Mouse (Mus musculus) forebrain, embryonic 11.5 days (tissue): Measurements from ENCODE around the gene Klk9. TPM values are rescaled to one million over a fixed set of nuclear protein-coding genes. Genes with fewer than 3 reads are reported as not detected.

Source experiments
- ATAC-seq: fragments of 200-750 bp; cut with Nextera tagmentation; replicated peaks from 2 replicates; pipeline ENCODE4 v1.8.0; 2017; ENCODE audit warnings: moderate TSS enrichment; ENCODE audit not compliant: low FRiP score
- DNase-seq: peaks from one replicate; pipeline ENCODE4 v3.0.0-alpha.2; 2017; ENCODE audit warnings: low spot score
- H3K27ac ChIP-seq: fragments of 300-500 bp; sonication (generic); 2 replicates; pipeline ENCODE4 v1.5.1; 2014; ENCODE audit warnings: low read depth, low read length
- H3K27me3 ChIP-seq: fragments of 300-500 bp; sonication (generic); 2 replicates; pipeline ENCODE4 v1.6.1; 2014; ENCODE audit warnings: mild to moderate bottlenecking, low read length, mixed read lengths; ENCODE audit not compliant: control insufficient read depth, insufficient read depth
- H3K36me3 ChIP-seq: fragments of 300-500 bp; sonication (generic); 2 replicates; pipeline ENCODE4 v1.6.1; 2014; ENCODE audit warnings: mild to moderate bottlenecking, low read length, moderate library complexity, mixed read lengths; ENCODE audit not compliant: control insufficient read depth, insufficient read depth
- H3K4me1 ChIP-seq: fragments of 300-500 bp; sonication (generic); replicated peaks from 2 replicates; pipeline ENCODE4 v1.6.1; 2014; ENCODE audit warnings: low read length, mixed read lengths; ENCODE audit not compliant: control insufficient read depth, insufficient read depth
- H3K4me2 ChIP-seq: fragments of 300-500 bp; sonication (generic); 2 replicates; pipeline ENCODE4 v1.6.1; 2014; ENCODE audit warnings: low read depth, mild to moderate bottlenecking, low read length, moderate library complexity, mixed read lengths; ENCODE audit not compliant: severe bottlenecking
- H3K4me3 ChIP-seq: fragments of 300-500 bp; sonication (generic); 2 replicates; pipeline ENCODE4 v1.5.1; 2014; ENCODE audit warnings: low read depth, low read length
- H3K9ac ChIP-seq: fragments of 300-500 bp; sonication (generic); 2 replicates; pipeline ENCODE4 v1.6.1; 2014; ENCODE audit warnings: low read length
- H3K9me3 ChIP-seq: fragments of 300-500 bp; sonication (generic); 2 replicates; pipeline ENCODE4 v1.6.1; 2016; ENCODE audit warnings: low read length, mixed read lengths; ENCODE audit not compliant: control insufficient read depth
- WGBS: fragments of 180-500 bp; shearing (Covaris S2); extraction: QIAGEN DNeasy Blood & Tissue Kit; methylation state at CpG from one replicate; pipeline ENCODE4 v1.1.7; 2014; 5-methylcytosine and 5-hydroxymethylcytosine counted together
- polyA plus RNA-seq: library from polyadenylated mRNA; unstranded; fragments of >200 nt; fragmentation: Nextera tagmentation; extraction: Ambion mirVana; gene quantifications from 2 replicates; pipeline ENCODE4 v1.2.1, GENCODE M21; 2014

Gene Klk9
- polyA plus RNA-seq, 1 experiment from 2014 or later = not detected

- Histone ChIP-seq H3K36me3 (no peaks in the 10 kb centered on the region), H3K4me1 (no peaks in the 10 kb centered on the region), H3K4me3 (no peak within 1 kb of the TSS), H3K9ac (no peak within 1 kb of the TSS), H3K27ac (no peak within 1 kb of the TSS), H3K9me3 (no peaks in the 10 kb centered on the region), H3K4me2 (no peak within 1 kb of the TSS), H3K27me3 (no peaks in the 10 kb centered on the region)
- WGBS = 65% methylated on average over 3 of the region's 3 CpGs
- no peak for DNase-seq
- no peak for ATAC-seq
Observed at GRCm38 (mm10) chr7:43841701-43842100, 50.0 kb downstream of the Klk9 start, which contains the start of gene Klk5. TSS of gene Klk5 (plus strand) at chr7:43841971.

GRCm38 (mm10) chr7:43843801-43844200 lies 52.1 kb downstream of the Klk9 start:
- DNase-seq (no peak), ATAC-seq (no peak)
- no peaks in the 10 kb centered on the region for H3K4me1 ChIP-seq
- H3K4me2 ChIP-seq = no peak overlapping the region
- no peaks in the 10 kb centered on the region for H3K27me3 ChIP-seq
- no peak overlapping the region for H3K9ac ChIP-seq
- WGBS = 92% methylated on average over 4 of the region's 4 CpGs
- no peak overlapping the region for H3K4me3 ChIP-seq
- H3K36me3 ChIP-seq = no peaks in the 10 kb centered on the region
- H3K27ac ChIP-seq = no peak overlapping the region
- H3K9me3 ChIP-seq = no peaks in the 10 kb centered on the region

Other genes with a start within 250 kb of the Klk9 start
- gene Cd33, start 247.5 kb upstream of the Klk9 start, polyA plus RNA-seq = 0.71 and 1.7 TPM in 2 replicates
- gene Zfp658, start 229.6 kb upstream of the Klk9 start, polyA plus RNA-seq = 6.7 and 6.8 TPM in 2 replicates
- gene Zfp719, start 212.3 kb upstream of the Klk9 start, polyA plus RNA-seq = 16.0 and 16.9 TPM in 2 replicates
- gene Zfp819, start 184.7 kb upstream of the Klk9 start, polyA plus RNA-seq = 0.92 and 1.0 TPM in 2 replicates
- not detected in 2 replicates for gene Ceacam18, start 157.2 kb upstream of the Klk9 start, polyA plus RNA-seq
- gene Siglece, start 131.7 kb upstream of the Klk9 start, polyA plus RNA-seq = 0.32 and 0.67 TPM in 2 replicates
- gene Ctu1, start 119.9 kb upstream of the Klk9 start, polyA plus RNA-seq = 13.7 and 14.3 TPM in 2 replicates
- gene Klk14, start 101.5 kb upstream of the Klk9 start, polyA plus RNA-seq = not detected in 2 replicates
- gene Klk13, start 79.3 kb upstream of the Klk9 start, polyA plus RNA-seq = 0.40 TPM in 1 of 2 replicates, not detected in the other
- not detected in 2 replicates for gene Klk12, start 23.0 kb upstream of the Klk9 start, polyA plus RNA-seq
- not detected in 2 replicates for gene Klk11, start 17.3 kb upstream of the Klk9 start, polyA plus RNA-seq
- gene Klk10, start 10.9 kb upstream of the Klk9 start, polyA plus RNA-seq = 0.17 and 0.20 TPM in 2 replicates
- 9.1 and 12.1 TPM in 2 replicates for gene Klk8, start 5.7 kb downstream of the Klk9 start, polyA plus RNA-seq
- gene Klk7, start 19.4 kb downstream of the Klk9 start, polyA plus RNA-seq = not detected in 2 replicates
- gene Klk6, start 32.6 kb downstream of the Klk9 start, polyA plus RNA-seq = not detected in 2 replicates
- 0.31 and 0.51 TPM in 2 replicates for gene Klk5, start 50.1 kb downstream of the Klk9 start, polyA plus RNA-seq
- not detected in 2 replicates for gene Klk4, start 89.3 kb downstream of the Klk9 start, polyA plus RNA-seq
- not detected in 2 replicates for gene Klk15, start 141.8 kb downstream of the Klk9 start, polyA plus RNA-seq
- gene Klk1b8, start 158.8 kb downstream of the Klk9 start, polyA plus RNA-seq = not detected in 2 replicates
- gene Klk1b1, start 174.9 kb downstream of the Klk9 start, polyA plus RNA-seq = not detected in 2 replicates
- gene Klk1b9, start 184.2 kb downstream of the Klk9 start, polyA plus RNA-seq = not detected in 2 replicates
- not detected in 2 replicates for gene Klk1b11, start 204.0 kb downstream of the Klk9 start, polyA plus RNA-seq
- gene Klk1b26, start 220.3 kb downstream of the Klk9 start, polyA plus RNA-seq = not detected in 2 replicates